Mouse (Mus musculus): ENCODE measurements around the gene Coq2.

The Coq2 gene

DNA sequence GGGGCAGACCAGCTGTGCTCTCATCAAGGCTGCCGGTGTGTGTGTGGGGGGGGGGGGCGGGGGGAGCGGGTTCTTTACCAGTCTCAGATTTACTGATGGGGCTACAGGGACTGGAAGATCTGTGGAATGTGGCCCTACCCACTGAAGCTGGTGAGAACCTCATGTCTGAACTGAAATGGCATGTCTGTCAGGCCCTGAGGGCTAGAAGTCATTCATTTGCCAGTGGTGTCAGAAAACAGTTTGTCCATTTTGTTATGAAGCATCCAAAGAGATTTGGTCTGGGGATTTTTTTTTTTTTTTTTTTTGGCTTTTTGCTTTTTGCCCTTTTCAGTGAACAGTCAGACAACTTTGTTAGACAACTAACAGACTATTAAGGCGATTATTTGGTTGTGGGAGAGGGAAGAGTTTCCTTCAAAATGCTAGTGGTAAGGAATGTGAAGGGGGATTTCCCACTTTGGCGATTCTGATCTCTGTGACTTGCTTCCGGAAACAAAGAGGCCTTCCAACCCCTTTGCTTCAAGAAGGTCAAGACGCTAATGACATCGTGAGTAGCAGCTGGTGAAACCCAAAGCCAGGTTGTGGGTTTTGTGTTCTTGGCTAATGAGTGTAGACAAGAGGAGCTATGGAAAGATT is 52.9 kb downstream of the Coq2 start:
- no peak for DNase-seq (ENCODE audit: low spot score in 2 of 2)

DNA sequence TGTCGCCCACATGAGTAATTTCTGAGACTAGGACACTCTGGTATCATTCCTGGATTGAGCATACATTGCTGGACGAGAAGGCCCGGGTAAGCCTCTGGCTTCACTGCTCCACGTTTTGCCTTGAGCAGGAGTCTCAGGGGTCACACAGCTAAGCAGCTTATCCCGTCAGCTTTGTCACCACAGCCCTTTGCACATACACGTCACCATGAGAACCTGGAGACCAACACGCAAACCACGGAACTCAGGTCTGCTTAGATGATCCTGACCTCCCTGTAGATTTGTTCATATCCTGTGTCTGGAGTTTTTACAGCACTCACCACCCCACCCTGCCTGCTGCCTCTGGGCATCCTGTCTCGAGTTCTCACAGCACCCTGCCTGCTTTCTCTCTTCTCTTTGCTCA is 54.0 kb downstream of the Coq2 start:
- DNase-seq (ENCODE audit: low spot score in 2 of 2), result no peak

DNA sequence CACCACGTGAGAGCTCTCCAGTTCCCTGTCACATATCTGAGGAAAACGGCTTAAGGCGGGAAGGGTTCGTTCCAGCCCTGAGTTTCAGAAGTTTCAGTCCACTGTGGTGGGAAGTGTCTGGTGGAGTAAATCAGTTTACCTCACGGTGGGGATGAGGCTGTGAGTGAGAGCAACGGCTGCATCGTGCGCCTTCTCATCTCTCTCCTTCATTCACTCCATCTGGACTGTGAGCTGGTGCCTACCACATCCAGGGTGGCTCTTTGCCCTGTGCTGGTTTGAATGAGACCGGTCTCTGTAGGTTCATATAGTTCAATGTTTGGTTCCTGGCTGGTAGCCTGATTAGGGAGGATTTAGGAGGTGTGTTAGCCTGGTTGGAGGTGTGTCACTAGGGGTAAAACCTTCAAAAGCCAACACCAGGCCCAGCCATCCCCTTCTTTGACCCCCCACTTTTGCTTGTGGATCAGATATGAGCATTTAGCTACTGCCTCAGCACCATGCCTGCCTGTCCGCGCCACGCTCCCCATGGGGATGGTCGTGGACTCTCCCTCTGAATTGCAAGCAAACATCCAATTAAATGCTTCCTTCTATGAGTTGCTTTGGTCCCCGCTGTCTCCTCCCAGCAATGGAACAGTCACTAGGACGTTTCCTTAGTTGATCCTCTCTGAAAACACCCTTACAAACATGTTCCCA is 55.2 kb downstream of the Coq2 start:
- DNase-seq (ENCODE audit: low spot score in 2 of 2), result no peak

DNA sequence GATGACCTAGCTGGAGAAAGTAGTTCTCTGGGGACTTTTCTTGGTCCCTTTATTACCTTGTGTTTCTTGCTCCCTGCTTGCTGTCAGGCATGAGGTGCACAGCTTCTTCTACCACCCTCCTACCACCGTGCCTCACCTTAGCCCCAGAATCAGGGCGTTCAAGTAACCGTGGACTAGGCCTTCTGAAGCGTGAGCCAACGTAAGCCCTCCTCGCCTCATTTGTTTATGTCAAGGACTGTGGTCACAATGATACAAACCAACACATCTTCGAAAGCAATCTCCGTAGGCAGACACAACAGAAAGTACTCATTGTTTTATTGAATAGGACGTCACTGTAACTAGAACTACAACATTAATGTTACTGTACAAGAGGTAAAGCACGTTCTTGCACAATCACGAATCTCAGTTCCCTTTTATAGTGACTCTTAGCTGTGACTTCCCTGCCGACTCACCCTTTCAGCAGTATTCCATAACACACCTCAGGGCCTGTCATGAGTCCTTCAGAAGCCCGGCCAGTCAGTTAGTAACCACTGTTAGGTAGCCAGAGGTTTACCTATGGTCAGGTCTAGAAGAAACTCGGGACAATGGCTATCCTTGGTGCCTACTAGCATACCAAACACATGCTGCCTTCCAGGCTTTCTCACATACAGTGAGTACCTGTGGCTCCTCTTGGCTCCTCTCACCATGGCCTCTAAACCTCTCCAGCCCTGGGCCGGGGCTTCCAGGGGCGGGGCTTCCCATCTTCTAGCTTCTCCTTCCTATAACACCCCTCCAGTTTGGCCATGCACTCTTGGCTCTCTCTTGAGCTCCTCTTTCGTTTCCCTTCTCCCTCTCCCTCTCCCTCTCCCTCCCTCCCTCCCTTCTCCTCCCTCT is 60.8 kb downstream of the Coq2 start:
- DNase-seq (ENCODE audit: low spot score in 2 of 2), result no peak

DNA sequence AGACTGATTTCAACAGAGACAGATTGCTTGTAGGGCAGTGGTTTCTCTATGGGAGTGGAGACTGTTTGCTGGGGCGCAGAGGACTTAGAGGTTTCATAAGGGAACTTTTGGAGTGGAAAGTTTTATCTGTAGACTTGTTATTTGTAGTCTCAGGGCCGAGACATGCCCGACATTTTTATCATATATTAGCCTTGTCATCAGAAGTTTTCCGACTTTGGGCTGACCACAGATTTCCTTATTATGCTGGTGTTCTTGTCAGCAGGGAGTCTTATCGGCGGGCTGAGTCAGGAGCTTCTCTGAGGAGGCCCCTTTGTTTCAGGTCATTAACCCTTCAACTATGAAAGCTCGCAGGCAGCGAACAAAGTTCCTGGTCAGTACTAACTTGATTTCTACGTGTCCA is 67.1 kb downstream of the Coq2 start:
- no peak for DNase-seq (ENCODE audit: low spot score in 2 of 2)

DNA sequence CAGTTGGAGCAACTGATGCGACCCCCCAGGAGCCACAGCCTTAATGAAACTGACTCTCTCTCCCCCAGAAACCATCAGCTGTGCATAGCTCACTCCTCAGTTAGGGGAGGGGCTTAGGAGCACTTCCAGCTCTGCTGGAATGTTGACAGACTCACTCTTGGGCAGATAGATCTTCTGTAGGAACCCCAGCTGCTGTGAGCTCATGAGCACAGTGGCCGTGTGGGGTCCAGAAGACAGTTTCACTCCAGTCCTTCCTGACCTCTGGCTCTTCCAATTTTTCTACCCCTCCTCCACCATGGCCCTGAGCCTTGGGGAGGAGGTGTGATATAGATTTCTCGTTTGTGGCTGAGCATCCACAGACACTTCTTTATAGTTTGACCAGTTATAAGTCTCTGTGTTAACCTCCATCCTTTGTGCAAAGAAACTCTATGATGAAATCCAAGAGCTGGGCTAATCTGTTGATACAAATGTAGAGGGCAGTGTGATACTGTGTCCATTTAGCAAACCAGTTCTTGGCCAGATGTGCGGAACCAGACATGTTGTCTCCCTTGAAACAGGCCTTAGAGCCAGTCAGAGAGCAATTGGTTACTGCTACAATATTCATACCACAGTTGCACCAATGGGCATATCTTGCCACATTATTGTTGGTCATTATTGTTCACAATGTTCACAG is 67.7 kb downstream of the Coq2 start:
- DNase-seq (ENCODE audit: low spot score in 2 of 2), result peak in 1 of 2 experiments; percentile 24

DNA sequence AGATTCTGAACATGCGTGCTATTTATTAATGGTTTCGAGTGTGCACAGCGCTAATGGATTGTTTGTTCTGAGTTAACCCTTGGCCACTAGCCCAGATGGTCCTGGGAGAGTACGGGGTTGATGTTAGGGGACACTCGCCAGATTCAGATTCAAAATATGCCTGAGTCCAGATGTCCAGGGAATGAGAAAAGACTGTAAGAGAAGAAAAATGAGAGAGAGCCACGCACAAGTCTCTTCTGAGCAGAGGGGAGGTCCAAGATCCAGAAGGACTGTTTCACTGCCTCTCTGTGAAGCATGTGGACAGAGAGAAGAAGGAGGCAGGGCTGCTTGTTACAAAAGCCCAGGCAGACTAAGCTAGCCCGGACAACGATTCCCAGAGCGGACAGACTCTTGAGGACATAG is 69.1 kb downstream of the Coq2 start:
- peak in 1 of 2 experiments; percentile 46 for DNase-seq (ENCODE audit: low spot score in 2 of 2)
